Mouse (Mus musculus): ENCODE measurements around the gene Fam240b. TPM values are rescaled to one million over a fixed set of nuclear protein-coding genes. Genes with fewer than 3 reads are reported as not detected.

The Fam240b gene
- polyA plus RNA-seq, 1 experiment = not detected

- WGBS = 89% methylated on average over 7 of the region's 7 CpGs
- TF ChIP-seq CTCF (IDR thresholded peaks at IDR 0.05; ENCODE audit: control insufficient read depth, insufficient read depth, low read length) (no peak), POLR2A (IDR thresholded peaks at IDR 0.05; ENCODE audit: borderline replicate concordance, control insufficient read depth, low read depth, low read length) (no peak)
- no peak overlapping the region for H3K27ac ChIP-seq (ENCODE audit: control insufficient read depth, insufficient read depth, low read depth, low read length, poor library complexity)
- no peak overlapping the region for H3K4me3 ChIP-seq (replicated peaks; ENCODE audit: control insufficient read depth, low read depth, low read length)
- H3K4me1 ChIP-seq (ENCODE audit: control insufficient read depth, insufficient read depth, low read length) = no peaks in the 10 kb centered on the region
Measured at GRCm38 (mm10) chr13:64437801-64438200, 59.8 kb downstream of the Fam240b start.

- peak; percentile 64 for TF ChIP-seq CTCF (IDR thresholded peaks at IDR 0.05; ENCODE audit: control insufficient read depth, insufficient read depth, low read length)
- TF ChIP-seq POLR2A (IDR thresholded peaks at IDR 0.05; ENCODE audit: borderline replicate concordance, control insufficient read depth, low read depth, low read length) = no peak; the same call in 1 of the 2 replicates
- H3K27ac ChIP-seq (ENCODE audit: control insufficient read depth, insufficient read depth, low read depth, low read length, poor library complexity) = peak within 1 kb of the TSS; percentile 43
- H3K4me1 ChIP-seq (ENCODE audit: control insufficient read depth, insufficient read depth, low read length) = no peaks in the 10 kb centered on the region
- under 1% methylated on average over 57 of the region's 57 CpGs for WGBS
- peak within 1 kb of the TSS; percentile 81 for H3K4me3 ChIP-seq (replicated peaks; ENCODE audit: control insufficient read depth, low read depth, low read length)
Measured at GRCm38 (mm10) chr13:64432017-64432995, 65.3 kb downstream of the Fam240b start, which contains the start of gene Cdk20. Gene Cdk20 (plus strand): TSS chr13:64432314.

Other genes with a start within 250 kb of the Fam240b start
- 0.42 and 1.7 TPM in 2 replicates for gene Cdc14b, start 222.5 kb downstream of the Fam240b start, polyA plus RNA-seq (2011; ENCODE audit: insufficient read depth, insufficient read length, low replicate concordance, missing spikeins)
- 6.7 and 11.1 TPM in 2 replicates for gene Aaed1, start 185.1 kb downstream of the Fam240b start, polyA plus RNA-seq (2011; ENCODE audit: insufficient read depth, insufficient read length, low replicate concordance, missing spikeins)
- gene Ctsl, start 126.9 kb downstream of the Fam240b start, polyA plus RNA-seq (2011; ENCODE audit: insufficient read depth, insufficient read length, low replicate concordance, missing spikeins) = 30.2 and 98.7 TPM in 2 replicates
- 3.8 and 8.4 TPM in 2 replicates for gene Cdk20, start 65.5 kb downstream of the Fam240b start, polyA plus RNA-seq (2011; ENCODE audit: insufficient read depth, insufficient read length, low replicate concordance, missing spikeins)

Measured in bone marrow, adult 2 months (tissue).